Mouse (Mus musculus) limb, embryonic 11.5 days (tissue): Measurements from ENCODE around the gene Ank3. TPM values are rescaled to one million over a fixed set of nuclear protein-coding genes. Genes with fewer than 3 reads are reported as not detected.
"Not testable (repeated sequence)": the region's sequence is repeated elsewhere in the genome, so short reads cannot be mapped to it uniquely, and the experiment has no call there.

Experiments
- ATAC-seq: fragments of 200-750 bp; cut with Nextera tagmentation; 2 replicates; pipeline ENCODE4 v1.8.0; 2017; ENCODE audit warnings: low read depth; ENCODE audit not compliant: insufficient number of reproducible peaks, low FRiP score, low TSS enrichment
- DNase-seq: peaks from one replicate; pipeline ENCODE4 v3.0.0-alpha.2; 2015; ENCODE audit warnings: low spot score
- H3K27ac ChIP-seq: fragments of 300-500 bp; sonication (generic); replicated peaks from 2 replicates; pipeline ENCODE4 v1.5.1; 2014; ENCODE audit warnings: low read depth, mild to moderate bottlenecking, low read length
- H3K27me3 ChIP-seq: fragments of 300-500 bp; sonication (generic); 2 replicates; pipeline ENCODE4 v1.6.1; 2014; ENCODE audit warnings: mild to moderate bottlenecking, low read length, mixed read lengths; ENCODE audit not compliant: control insufficient read depth, insufficient read depth
- H3K36me3 ChIP-seq: fragments of 300-500 bp; sonication (generic); 2 replicates; pipeline ENCODE4 v1.6.1; 2014; ENCODE audit warnings: mild to moderate bottlenecking, low read length, moderate library complexity, mixed read lengths; ENCODE audit not compliant: control insufficient read depth, insufficient read depth
- H3K4me1 ChIP-seq: fragments of 300-500 bp; sonication (generic); 2 replicates; pipeline ENCODE4 v1.6.1; 2014; ENCODE audit warnings: low read length, mixed read lengths; ENCODE audit not compliant: control insufficient read depth, insufficient read depth
- H3K4me2 ChIP-seq: fragments of 300-500 bp; sonication (generic); 2 replicates; pipeline ENCODE4 v1.6.1; 2014; ENCODE audit warnings: low read depth, mild to moderate bottlenecking, moderate library complexity; ENCODE audit not compliant: severe bottlenecking
- H3K4me3 ChIP-seq: fragments of 300-500 bp; sonication (generic); 2 replicates; pipeline ENCODE4 v1.5.1; 2014; ENCODE audit warnings: low read depth, low read length
- H3K9ac ChIP-seq: fragments of 300-500 bp; sonication (generic); 2 replicates; pipeline ENCODE4 v1.6.1; 2014; ENCODE audit warnings: mild to moderate bottlenecking, low read length
- H3K9me3 ChIP-seq: fragments of 300-500 bp; sonication (generic); 2 replicates; pipeline ENCODE4 v1.6.1; 2016; ENCODE audit warnings: low read length; ENCODE audit not compliant: control insufficient read depth
- WGBS: fragments of 180-500 bp; shearing (Covaris S2); extraction: QIAGEN DNeasy Blood & Tissue Kit; methylation state at CpG from one replicate; pipeline ENCODE4 v1.1.7; 2014; 5-methylcytosine and 5-hydroxymethylcytosine counted together
- polyA plus RNA-seq: library from polyadenylated mRNA; unstranded; fragments of >200 nt; fragmentation: Nextera tagmentation; extraction: Ambion mirVana; gene quantifications from 2 replicates; pipeline ENCODE4 v1.2.1, GENCODE M21; 2014

The Ank3 gene
- polyA plus RNA-seq, 1 experiment from 2014 or later: 22.3 TPM

GRCm38 (mm10) chr10:69910304-69910703 lies 511.7 kb downstream of the Ank3 start:
- ATAC-seq, H3K9me3 ChIP-seq, H3K9ac ChIP-seq, H3K36me3 ChIP-seq, DNase-seq, H3K4me1 ChIP-seq, H3K4me3 ChIP-seq, H3K27ac ChIP-seq, H3K4me2 ChIP-seq, H3K27me3 ChIP-seq: not testable (repeated sequence)
- 8% methylated on average over 4 of the region's 6 CpGs for WGBS

GRCm38 (mm10) chr10:69910726-69911125 lies 512.2 kb downstream of the Ank3 start:
- WGBS: 38% methylated on average over 5 of the region's 7 CpGs
- H3K36me3 ChIP-seq, ATAC-seq: not testable (repeated sequence)

DNA sequence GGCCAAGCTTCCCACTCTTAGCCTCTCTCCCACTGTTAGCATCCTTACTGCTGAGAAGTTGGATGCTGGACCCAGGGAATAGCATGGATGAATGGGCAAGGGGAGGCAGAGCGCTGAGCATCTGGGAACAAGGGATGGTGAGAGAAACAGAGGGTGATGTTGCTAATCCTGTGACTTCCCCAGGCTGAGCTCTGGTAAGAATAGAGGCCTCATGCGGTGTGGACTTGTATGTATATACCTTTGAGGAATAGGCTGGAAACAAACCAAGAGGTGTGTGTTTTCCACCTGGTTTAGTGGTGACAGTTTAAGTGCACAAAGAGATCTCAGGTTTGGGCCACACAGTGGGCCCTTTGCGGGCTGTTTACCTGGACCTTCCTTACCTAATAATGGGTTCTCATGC lies 517.0 kb downstream of the Ank3 start:
- Histone ChIP-seq H3K9ac (no peak overlapping the region), H3K27ac (no peak overlapping the region), H3K36me3 (no peaks in the 10 kb centered on the region), H3K4me2 (no peak overlapping the region), H3K4me1 (no peaks in the 10 kb centered on the region), H3K27me3 (no peaks in the 10 kb centered on the region), H3K4me3 (no peak overlapping the region), H3K9me3 (no peaks in the 10 kb centered on the region)
- WGBS: 75% methylated on average over 3 of the region's 3 CpGs
- DNase-seq (no peak), ATAC-seq (no peak)

More at GRCm38 (mm10) chr10:69910726-69911125, 512.2 kb downstream of the Ank3 start:
- H3K9ac ChIP-seq, H3K27me3 ChIP-seq, H3K9me3 ChIP-seq, H3K4me2 ChIP-seq, H3K4me1 ChIP-seq, DNase-seq, H3K4me3 ChIP-seq, H3K27ac ChIP-seq: not testable (repeated sequence)

- Histone ChIP-seq H3K9me3 (no peaks in the 10 kb centered on the region), H3K36me3 (no peaks in the 10 kb centered on the region), H3K27ac (no peak overlapping the region), H3K4me1 (no peaks in the 10 kb centered on the region), H3K4me2 (no peak overlapping the region), H3K4me3 (no peak overlapping the region), H3K9ac (no peak overlapping the region), H3K27me3 (no peaks in the 10 kb centered on the region)
- WGBS: 90% methylated on average over 4 of the region's 4 CpGs
- no peak for ATAC-seq
- DNase-seq: no peak
Measured at GRCm38 (mm10) chr10:69916205-69916604, 517.6 kb downstream of the Ank3 start.

- no peak overlapping the region for H3K4me3 ChIP-seq
Measured at GRCm38 (mm10) chr10:69916689-69917435, 518.3 kb downstream of the Ank3 start.

GRCm38 (mm10) chr10:69917711-69918110 lies 519.1 kb downstream of the Ank3 start:
- DNase-seq (no peak), ATAC-seq (no peak)
- Histone ChIP-seq H3K36me3 (no peaks in the 10 kb centered on the region), H3K9ac (no peak overlapping the region), H3K4me1 (no peaks in the 10 kb centered on the region), H3K4me3 (no peak overlapping the region), H3K27ac (no peak overlapping the region), H3K4me2 (no peak overlapping the region), H3K27me3 (no peaks in the 10 kb centered on the region), H3K9me3 (no peaks in the 10 kb centered on the region)
- whole genome bisulfite sequencing: 90% methylated on average over 5 of the region's 5 CpGs

More at GRCm38 (mm10) chr10:69916689-69917435, 518.3 kb downstream of the Ank3 start:
- Histone ChIP-seq H3K9ac (no peak overlapping the region), H3K27ac (no peak overlapping the region), H3K4me2 (no peak overlapping the region), H3K36me3 (no peaks in the 10 kb centered on the region), H3K9me3 (no peaks in the 10 kb centered on the region), H3K4me1 (no peaks in the 10 kb centered on the region), H3K27me3 (no peaks in the 10 kb centered on the region)
- ATAC-seq: no peak
- DNase-seq: no peak
- WGBS: 80% methylated on average over 10 of the region's 10 CpGs

GRCm38 (mm10) chr10:69918461-69919151 lies 520.0 kb downstream of the Ank3 start:
- DNase-seq (no peak), ATAC-seq (no peak)
- no peaks in the 10 kb centered on the region for H3K36me3 ChIP-seq
- no peak overlapping the region for H3K4me2 ChIP-seq
- H3K4me1 ChIP-seq: no peaks in the 10 kb centered on the region
- 96% methylated on average over 6 of the region's 6 CpGs for WGBS
- no peaks in the 10 kb centered on the region for H3K9me3 ChIP-seq
- no peak overlapping the region for H3K27ac ChIP-seq
- no peaks in the 10 kb centered on the region for H3K27me3 ChIP-seq
- H3K9ac ChIP-seq: no peak overlapping the region
- no peak overlapping the region for H3K4me3 ChIP-seq

DNA sequence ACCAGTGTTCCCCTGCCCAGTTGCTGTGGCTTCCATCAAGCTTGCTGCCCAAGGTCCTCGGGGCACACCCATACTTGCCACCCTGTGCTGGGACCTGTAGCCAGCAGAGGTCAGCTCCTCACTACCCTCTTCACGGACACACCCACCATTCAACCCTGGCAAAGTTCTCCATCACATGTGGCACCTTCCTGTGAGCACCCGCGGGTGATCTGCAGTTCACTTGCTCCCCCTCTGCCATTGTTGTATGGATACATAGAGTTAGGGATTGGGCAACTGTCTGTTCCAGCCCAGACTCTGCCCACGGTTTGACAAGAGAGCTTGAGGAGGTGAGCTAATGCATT lies 520.5 kb downstream of the Ank3 start:
- no peak overlapping the region for H3K9ac ChIP-seq
- ATAC-seq (no peak), DNase-seq (no peak)
- H3K4me2 ChIP-seq: no peak overlapping the region
- no peaks in the 10 kb centered on the region for H3K9me3 ChIP-seq
- no peaks in the 10 kb centered on the region for H3K36me3 ChIP-seq
- no peaks in the 10 kb centered on the region for H3K4me1 ChIP-seq
- H3K4me3 ChIP-seq: no peak overlapping the region
- H3K27me3 ChIP-seq: no peaks in the 10 kb centered on the region
- H3K27ac ChIP-seq: no peak overlapping the region
- WGBS: 83% methylated on average over 5 of the region's 5 CpGs
